Mouse (Mus musculus) thymus, postnatal 4 days (tissue): ENCODE results near the gene Phf24.

Source experiments
- DNase-seq: peaks from one replicate; pipeline ENCODE4 v3.0.0; 2021

Gene Phf24

DNA sequence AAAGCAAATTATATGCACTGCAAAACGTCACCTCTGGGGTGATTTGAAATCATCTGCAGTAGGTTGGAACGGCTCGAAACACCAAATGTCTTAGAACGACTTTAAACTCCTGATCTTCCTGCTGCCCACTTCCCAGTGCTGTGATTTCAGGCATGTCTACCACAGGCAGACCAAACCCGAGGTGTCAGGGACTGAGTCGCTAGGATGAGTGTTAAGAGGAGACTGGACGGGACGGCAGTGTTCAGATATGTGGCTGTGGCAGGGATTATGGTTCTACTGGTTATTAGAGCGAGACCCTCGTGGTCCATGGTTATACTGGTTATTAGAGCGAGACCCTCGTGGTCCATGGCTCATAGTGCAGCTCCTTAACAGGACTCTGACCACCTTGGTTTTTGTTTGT lies 1.1 kb upstream of the Phf24 start:
- DNase-seq, result no peak

DNA sequence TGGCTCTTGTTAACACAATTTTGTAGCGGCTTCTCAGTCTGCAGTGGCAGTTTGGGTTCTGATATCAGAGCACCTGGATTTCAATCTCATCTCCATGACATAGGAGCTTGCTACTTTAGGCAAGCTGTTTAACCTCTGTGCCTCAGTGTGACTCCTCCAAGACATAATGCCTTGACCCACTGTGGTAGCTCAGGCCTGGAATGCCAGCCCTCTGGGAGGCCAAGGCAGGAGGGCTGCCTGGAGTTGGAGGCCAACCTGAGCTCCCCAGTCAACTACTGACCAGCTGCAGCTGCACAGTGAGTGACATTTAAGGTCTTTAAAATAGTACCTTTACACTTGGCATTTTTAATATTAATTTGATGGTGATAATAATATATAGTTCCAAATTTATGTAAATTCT lies 494 bp upstream of the Phf24 start:
- no peak for DNase-seq

DNA sequence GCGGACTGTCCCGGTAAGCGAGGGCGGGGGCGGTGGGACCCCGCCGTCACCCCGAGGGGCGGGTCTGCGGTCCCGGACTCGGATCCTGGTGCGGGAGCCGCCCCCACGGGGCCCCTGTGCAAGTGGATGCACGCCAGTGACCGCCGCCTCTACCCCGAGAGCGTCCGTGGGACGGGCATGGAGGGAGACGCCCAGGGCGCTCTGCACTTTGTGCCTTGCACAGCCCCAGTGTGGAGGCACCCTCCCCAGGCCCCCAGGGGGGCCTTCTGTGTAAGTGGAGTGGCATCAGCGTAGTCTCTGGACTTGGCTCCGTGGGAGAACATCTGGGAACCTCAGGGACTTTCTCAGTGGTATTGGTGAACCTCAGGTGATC lies 928 bp downstream of the Phf24 start:
- peak; percentile 19 for DNase-seq

DNA sequence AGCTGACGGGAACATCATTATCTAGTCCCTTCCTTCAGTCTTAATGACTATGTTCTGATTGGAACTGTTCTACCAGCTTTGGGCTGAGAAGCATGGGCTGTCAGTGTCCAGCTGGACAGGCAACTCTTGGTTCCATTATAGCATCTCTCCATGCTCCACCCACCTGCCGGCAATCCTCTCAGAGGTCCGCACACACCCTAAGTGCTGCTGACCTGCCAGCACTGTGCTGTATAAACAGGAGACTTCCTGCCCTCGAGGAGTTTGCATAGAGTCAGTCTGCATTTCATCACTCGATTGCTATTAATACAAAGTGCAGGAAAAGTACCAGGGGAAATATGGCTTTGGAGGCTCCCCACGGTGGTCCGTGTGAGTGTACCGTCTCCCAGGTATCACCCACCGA lies 4.3 kb downstream of the Phf24 start:
- no peak for DNase-seq

DNA sequence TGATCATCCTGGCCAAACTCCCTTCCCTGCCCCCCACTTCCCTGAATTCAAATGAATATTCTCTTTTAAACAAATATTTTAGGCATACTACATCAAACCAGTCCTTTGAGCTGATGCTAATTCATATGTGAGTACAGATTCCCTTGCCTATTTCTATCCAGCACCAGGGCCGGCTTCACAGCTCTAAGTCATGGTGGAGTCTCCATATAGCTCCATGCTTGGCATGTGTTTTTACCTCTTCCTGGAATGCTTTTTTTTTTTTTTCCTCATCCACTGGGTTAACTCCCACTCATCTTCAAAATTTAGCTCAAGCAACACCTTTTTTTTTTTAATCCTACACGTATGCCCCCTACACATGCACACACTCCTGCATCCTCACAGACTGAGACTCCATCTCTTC lies 5.1 kb downstream of the Phf24 start:
- no peak for DNase-seq

DNA sequence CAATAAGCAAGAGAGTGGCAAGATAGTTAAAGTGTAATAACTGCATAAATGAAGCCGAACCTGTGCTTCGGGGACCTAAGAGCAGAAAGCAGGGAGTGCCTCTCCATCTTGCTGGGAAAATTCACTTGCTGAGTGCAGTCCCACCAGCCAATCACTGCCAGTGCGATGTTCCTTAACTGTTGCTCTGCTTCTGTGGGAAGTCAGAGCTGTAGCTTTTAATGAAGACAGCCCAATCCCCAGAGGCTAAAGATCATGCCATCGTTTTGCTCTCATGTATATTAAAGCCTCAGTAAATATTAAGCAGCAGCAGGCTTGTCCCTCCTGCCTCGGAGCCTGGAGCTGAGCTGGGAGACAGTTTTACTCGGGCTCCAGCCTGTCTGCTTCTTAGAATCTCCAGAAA lies 5.6 kb downstream of the Phf24 start:
- DNase-seq, result no peak

DNA sequence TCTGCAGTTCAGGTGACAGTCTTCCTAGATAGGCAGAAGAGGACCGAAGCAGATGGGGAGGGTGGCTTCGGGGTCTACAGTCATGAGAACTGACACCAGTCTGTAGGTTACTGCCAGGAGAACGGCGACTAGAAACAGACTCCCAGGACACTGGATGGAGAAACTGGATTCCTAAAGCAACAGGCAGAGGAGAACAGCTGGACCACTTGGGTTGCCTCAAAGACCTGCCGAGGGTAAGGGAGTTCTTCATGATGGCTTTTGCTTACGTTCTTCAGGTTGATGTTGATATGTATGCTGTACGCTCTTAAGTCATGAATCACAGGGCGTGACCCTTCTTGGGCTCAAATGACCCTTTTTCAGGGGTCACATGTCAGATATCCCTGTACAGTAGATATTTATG lies 6.0 kb downstream of the Phf24 start:
- no peak for DNase-seq

DNA sequence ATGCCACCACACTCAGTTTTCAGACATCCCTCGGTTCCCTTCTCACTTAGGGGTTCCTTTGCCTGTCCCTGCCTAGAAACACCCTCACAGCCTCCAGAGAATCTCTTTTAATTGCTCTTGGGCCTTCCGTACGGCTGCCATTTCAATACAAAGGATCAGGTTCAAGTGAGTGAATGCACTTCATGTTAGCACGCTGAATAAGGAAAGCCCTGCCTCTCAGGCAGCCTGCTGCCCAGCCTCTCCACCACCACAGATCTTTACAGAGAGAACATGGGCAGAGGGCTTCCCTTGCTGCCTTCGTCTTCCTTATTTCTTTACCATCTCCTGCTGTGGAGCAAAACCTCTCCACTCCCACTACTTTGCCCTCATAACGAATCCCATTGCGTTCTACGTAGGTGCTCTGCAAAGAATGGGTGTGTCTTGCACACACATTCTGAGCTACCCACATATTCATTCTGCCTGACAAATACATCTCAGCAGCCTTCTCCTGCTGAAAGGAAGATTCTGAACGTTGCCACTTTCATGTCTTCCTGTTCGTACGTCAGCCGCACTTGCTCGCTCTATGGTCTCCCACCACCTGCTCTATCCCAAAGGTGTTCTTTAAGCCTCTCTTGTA lies 7.7 kb downstream of the Phf24 start:
- DNase-seq, result no peak

DNA sequence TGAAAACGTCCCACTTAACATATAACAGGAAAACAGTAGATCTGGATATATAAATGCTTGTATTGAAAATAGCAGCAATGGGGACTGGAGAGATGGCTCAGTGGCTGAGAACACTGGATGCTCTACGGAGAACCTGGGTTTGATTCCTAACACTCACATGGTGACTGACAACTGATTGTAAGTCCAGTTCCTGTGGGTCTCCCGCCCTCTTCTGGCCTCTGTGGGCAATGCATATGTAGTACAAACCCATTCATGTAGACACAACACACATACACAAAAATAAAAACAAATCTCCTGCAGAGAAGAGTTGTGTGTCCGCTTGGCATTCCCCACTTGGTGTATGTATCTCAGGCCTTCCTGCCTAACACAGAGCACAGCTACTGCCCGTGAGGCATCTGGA lies 11.7 kb downstream of the Phf24 start:
- no peak for DNase-seq

DNA sequence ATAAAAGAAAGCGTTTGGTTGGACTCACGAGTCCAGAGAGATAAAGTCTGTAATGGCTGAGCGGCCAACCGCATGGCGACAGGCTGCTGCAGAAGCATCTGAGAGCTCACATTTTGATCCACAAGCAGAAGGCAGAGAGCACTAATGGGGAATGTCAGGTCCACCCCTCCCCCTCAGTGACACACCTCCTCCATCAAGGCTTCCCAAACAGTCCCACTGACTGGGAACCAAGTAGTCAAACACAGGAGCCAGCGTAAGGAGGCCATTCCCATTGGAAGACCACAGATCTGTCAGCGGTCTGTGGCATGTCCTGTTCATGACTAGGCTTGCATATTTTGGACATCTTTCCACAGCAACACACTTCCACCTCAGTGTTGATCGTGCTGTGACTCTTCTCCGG lies 12.5 kb downstream of the Phf24 start:
- DNase-seq, result no peak

DNA sequence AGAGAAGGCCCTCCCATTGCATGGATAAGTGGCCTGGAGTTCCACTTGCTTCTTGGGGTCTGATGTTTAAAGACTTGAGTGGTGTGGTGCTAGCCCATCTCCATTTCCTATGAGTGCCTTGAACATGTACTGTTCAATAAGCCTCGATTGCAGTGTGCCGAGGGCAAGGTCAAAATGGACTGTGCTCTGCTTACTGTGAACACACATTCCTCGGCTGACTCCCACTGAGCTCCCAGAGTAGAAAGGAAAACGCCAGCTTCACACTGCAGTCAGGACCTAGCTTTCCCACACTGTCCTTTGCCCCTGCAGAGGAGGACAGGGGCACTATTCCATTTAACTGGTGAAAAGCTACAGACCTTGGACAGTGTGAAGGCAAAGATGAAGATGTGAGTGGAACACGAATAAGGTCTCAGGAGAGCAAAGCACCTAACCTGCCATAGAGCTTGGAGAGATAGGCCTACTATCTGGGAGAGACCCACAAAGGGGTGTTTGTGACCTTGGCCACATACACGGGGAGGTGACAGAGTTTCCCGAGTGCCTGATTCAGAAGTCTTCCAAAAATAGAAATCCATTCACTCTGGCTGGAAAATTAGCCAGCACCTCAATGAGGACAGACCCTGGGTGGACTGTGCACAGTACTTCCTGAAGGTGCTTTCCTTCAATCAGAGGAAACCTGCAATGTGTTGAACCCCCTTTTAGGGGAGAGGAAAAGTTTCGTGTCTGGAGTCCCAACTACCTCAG lies 15.9 kb downstream of the Phf24 start:
- no peak for DNase-seq

DNA sequence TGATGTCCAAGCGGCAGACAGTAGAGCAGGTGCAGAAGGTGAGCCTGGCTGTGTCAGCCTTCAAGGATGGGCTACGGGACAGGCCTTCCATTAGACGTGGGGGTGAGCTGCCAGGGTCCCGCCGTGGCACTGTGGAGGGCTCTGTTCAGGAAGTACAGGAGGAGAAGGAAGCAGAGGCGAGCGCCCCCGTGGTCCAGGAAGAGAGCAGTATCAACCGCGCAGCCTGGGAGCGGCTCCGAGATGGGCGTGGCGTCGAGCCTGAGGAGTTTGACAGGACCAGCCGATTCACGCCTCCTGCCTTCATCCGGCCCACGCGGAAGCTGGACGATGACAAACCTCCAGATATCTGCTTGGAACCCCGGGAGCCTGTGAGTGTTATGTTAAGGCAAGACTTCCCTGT lies 17.2 kb downstream of the Phf24 start:
- DNase-seq, result peak; percentile 46

DNA sequence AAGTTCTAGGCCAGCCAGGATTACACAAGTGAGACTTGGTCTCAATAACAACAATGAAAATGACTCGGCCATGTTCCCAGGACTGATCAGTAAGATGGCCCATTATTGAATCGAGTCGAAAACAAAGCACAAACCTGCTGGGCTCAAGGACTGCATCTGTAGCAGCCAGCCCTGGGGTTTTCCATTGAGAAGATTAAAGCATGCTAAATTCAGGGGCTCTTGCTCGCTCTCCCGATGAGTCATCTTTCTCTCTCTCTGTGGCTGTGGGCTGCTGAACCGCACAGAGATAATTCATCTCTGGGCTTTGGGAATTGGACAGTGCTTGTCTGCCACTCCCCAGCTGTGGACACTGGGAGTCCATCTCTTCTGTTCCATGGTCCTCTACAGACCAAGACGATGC lies 24.9 kb downstream of the Phf24 start:
- no peak for DNase-seq

DNA sequence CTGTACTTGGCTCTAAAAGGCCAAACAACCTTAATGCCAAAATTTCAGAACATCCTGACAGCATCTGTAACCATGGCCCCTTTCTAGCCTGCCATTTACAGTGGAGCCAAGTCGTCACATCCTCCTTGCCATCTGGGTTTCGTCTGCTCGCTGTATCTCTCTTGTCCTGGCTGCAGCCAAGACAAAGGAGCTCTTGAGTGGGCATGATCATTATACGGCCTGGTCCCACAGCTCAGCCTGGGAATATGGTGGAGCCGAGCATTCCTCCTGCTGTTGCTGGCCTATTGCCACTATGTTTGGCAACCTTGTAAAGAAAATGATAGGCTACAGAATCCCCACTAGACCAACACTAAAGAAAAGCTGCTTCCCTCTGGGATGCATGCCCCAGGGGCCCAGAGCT lies 26.9 kb downstream of the Phf24 start:
- DNase-seq, result no peak

DNA sequence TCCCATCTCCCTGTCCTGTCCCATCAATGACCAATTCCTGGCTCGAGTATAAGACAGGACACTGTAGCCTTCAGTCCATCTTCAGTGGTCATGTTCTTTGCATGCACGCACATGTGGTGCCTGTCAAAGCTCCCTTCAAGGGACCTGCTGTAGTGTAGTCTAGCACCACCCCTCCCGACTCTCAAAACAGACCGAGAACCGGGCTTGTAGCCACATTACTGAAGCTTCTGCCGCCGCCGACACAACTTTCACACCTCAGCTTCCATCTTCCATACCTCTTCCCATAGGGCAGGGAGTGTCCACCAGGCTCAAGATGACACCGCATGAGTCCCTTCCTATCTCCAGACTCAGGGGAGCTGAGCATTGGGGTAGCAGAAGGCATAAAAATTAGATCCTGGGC lies 27.7 kb downstream of the Phf24 start:
- DNase-seq, result no peak

DNA sequence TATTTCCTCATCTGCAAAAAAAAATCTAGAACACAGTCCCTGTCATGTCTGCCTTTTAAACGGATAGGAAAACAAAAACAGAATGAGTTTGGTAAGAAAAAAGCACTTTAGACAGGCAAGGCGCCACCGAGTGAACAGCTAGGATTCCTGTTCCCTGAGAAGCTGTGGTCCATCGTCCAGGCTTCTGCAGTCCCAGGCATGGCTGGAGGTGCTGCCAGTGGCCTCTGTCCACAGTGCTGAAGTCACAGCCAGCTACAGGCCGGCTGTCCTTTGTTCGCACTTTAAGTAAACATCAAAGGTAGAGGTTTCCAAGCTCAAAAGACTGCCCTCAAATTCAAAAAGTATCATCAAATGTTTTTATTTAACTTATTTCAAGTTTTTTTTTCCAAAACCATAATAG lies 28.6 kb downstream of the Phf24 start:
- DNase-seq, result no peak

DNA sequence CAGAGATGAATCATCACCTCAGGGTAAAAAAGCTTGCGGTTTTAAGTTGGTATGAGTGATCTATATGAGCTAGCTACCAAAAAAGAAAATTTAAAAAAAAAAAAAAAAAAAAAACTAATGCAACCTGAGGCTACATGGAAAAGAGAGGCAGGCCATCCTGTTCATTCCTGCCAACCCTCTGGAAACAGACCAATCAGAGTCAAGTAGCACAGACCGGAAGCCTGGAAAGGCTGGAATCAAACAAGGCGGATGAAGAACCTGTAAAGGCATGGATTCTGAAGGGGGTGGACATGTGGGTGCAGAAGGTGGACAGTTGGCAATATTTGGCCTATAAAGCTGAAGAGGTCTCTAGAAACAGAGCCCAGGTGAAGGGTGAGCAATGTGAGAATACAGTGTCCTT lies 29.0 kb downstream of the Phf24 start:
- DNase-seq, result no peak

DNA sequence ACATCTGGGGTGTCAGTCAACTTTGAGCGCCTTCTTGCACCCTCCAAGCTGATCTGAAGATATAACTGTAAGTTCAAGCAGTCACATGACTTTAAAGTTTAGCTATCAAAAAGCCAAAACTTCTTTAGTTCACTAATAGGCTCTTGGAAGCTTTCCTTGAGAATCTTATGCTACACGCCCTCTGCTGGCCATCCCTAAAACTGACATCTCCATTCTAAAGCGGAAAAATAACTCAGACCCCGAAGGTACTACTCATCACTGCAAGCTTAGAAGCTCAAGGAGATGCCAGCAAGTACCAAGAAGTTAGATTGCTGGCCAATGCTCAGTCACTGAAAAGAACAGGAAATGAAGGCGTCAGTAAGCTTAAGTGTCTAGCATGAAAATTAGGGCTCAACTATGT lies 29.5 kb downstream of the Phf24 start:
- peak; percentile 66 for DNase-seq

DNA sequence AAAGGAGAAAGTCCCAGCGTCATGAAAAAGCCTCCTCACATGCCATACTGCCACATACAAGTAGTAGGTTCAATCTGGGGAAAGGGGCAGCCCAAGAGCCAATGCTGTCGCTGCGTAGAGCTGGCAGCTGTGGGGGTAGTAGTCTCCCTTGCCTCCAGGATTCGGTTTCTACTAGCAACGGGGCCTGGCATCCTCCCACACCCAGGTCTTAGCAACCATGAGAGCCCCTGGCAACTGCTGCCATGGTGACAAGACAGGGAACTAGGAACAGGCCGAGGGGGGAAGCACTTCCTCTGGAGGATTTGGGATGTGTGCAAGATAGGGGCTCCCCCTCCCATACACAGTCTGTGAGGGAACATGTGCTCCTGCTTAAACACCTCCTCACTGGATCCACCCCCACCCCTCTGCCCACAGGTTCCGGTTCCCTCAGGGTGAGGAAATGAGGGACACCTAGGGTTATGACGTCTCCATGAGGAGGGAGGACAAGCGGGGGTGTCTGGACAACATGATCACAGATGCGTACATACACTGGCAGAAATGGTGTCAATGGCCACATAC lies 30.4 kb downstream of the Phf24 start:
- no peak for DNase-seq

DNA sequence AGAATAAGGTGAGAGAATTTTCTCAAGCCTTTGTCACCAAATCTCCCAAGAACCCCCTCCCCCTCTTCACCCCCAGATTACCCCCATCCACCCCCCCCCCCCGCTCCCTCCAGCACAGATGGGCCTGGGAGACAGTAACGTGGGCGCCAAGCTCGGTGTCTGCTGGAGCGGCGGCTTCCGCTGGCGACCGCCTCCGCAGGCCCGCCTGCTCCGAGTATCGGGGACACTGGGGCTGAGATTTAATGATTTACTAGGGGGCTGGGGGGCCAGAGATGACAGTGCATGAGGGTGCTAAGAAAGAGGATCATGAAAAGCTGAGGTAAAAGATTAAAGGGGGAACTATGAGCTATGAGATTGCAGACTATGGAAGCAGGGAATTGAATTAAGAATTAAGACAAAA lies 32.1 kb downstream of the Phf24 start:
- no peak for DNase-seq

DNA sequence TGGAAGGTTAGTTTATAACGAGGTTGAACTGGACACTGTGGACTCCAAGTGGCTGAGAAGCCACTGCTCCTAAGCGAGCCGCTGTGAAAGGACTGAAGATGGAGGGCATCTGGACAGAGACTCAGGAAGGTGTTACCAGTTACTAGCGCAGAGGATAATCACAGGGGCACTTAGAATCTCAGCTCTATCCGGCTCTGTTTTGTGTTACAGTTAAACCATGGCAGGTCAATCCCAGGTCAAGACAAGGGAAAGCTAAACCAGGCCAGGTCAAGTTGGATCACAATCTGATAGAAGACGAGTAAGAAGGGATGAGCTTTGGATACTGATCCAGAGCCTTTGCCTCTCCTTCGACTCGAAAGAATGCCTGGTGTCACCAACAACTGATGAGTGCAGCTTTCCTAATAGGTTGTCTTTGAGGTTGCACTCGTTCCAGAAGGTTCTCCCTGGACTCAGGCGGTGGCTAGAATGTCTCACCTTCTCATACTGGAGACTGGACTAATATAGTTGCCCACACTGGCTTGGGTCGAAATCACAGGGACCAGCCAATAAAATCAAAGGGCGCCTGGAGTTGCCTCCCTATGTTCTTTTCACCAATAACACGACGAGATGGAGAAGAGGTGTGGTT lies 32.7 kb downstream of the Phf24 start:
- DNase-seq, result no peak

DNA sequence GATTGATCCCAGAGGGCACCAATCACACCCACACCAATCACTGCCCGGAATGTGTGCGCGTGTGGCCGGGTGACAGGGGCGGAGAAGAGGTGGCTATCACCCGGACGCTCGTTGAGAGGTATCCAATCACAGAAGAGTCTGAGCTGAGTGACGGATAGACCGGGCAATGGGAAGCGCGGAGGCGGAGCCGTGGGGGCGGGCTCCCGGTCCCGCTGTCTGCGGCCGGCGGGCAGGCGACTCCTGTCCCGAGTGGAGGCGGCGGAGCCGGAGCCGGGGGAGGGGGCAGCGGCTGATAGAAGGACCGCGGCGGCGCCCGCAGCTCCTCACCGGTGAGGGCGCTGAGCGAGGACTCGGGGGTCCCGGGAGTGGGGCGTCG lies 33.2 kb downstream of the Phf24 start, which contains the start of gene Dnajb5:
Gene Dnajb5, plus strand, starts transcription at position 139 of the 376 bp plus-strand sequence.
- peak; percentile 95 for DNase-seq

DNA sequence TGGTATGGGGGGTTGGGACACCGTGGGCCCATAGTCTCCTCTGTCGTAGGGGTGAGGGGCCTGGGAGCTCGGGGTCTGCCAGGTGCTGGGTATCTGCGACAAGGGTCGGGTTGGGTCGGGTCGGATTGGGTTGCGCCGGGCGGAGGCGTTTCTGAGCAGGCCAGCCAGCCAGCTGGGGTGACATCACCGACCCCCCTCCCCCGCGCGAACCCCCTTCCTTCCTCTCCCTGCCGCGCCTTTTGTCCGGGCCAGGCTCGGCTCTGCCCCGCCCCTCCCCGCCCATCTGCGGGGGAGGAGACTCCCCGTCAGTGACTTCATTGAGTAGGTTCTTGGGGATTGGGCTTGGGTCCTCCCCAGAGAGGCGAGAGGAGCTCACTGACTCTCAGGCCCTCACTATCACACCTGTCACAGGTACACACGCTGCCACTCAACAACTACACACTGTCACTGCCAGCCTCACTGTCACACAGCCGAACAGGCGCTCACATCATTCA lies 33.7 kb downstream of the Phf24 start:
- peak; percentile 94 for DNase-seq
